Mouse (Mus musculus): ENCODE results near the gene Hist1h2bf. TPM values are rescaled to one million over a fixed set of nuclear protein-coding genes. Genes with fewer than 3 reads are reported as not detected.
A peak's percentile ranks its signal among the peaks of the same experiment; 100 is the strongest.
"Not testable (repeated sequence)": the region's sequence is repeated elsewhere in the genome, so short reads cannot be mapped to it uniquely, and the experiment has no call there.

Hist1h2bf gene
- polyA plus RNA-seq, 1 experiment from 2014 or later, result 3.4 TPM

DNA sequence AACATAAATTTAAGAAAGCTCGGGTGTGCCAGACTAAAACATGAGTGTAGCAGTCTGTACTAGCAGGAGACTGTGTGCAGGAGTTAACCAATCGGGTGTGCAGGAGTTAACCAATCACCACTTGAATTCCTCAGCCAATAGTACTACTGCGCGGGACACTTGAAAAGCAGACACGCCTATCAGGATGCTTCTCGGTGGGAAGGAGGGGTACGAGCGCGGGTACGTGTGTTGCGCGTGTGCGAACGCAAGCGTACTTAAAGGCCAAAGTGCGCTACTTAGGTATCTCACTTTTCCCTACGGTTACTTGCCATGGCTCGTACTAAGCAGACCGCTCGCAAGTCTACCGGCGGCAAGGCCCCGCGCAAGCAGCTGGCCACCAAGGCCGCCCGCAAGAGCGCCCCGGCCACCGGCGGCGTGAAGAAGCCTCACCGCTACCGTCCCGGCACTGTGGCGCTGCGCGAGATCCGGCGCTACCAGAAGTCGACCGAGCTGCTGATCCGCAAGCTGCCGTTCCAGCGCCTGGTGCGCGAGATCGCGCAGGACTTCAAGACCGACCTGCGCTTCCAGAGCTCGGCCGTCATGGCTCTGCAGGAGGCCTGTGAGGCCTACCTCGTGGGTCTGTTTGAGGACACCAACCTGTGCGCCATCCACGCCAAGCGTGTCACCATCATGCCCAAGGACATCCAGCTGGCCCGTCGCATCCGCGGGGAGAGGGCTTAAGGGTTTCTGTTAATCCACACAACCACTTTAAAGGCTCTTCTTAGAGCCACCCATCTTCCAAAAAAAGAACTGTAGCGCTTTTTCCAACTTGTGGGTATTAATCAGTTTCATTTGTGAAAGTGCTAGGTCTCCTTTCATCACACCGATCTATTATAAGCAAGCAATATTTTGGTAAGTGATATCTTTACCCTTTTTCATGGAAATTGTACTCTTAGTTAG, 38.6 kb downstream of the Hist1h2bf start, which contains the start of gene Hist1h3g:
Gene Hist1h3g, plus strand, starts transcription at position 286 of the 939 bp plus-strand sequence.
- Histone ChIP-seq H3K4me3 (peak within 1 kb of the TSS; percentile 46), H3K9ac (peak within 1 kb of the TSS; percentile 62), H3K4me2 (replicated peaks) (peak within 1 kb of the TSS; percentile 70), H3K27ac (peak within 1 kb of the TSS; percentile 64), H3K4me1 (peaks cover 22% of the 10 kb centered on the region)
- not testable (repeated sequence) for H3K27me3 ChIP-seq (replicated peaks); H3K36me3 ChIP-seq; H3K9me3 ChIP-seq
- under 1% methylated on average over 58 of the region's 62 CpGs for WGBS
- peak; percentile 86 for ATAC-seq (ENCODE audit: low FRiP score, low read depth)

DNA sequence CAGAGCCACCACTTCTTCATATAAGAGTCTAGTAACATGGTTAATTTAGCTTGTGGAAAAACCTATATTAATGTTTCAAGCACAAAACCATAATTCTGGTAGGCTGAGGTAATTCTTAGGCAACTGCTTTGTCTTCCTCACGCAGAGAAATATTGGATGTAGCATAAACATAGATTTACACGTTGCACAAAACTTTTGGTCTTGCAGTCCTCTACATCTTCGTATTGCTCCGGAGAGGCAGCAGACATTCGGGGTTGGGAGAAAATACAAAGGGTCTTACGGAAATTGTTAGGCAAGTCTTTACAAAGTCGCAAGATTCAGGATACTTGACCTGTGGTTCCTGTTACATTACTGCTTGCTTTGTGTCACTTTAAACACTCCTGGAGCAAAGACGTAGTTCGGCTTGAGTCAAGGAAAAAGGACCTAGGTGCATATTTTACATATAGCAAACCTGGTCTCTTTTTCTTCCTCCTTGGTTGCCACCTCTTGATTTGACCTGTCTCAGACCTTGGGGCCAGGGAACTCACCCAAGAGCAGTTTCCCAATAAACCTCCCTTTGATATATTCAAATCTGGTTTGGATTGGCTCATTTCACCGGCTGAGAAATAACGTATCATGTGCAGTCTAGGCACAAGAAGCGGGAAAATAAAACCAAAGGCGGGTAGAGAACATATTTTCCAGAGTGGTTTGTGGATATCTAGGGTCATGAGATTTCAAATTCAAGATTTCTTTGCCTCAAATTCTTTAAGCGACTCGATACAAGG, 39.4 kb downstream of the Hist1h2bf start:
- peaks cover 22% of the 10 kb centered on the region for H3K4me1 ChIP-seq
- H3K9ac ChIP-seq, result peak overlapping the region; percentile 57
- whole genome bisulfite sequencing, result under 1% methylated on average over 15 of the region's 15 CpGs
- H3K27ac ChIP-seq, result peak overlapping the region; percentile 64
- no peaks in the 10 kb centered on the region for H3K27me3 ChIP-seq (replicated peaks)
- H3K4me3 ChIP-seq, result peak overlapping the region; percentile 46
- H3K9me3 ChIP-seq, result no peaks in the 10 kb centered on the region
- peak overlapping the region; percentile 70 for H3K4me2 ChIP-seq (replicated peaks)
- no peaks in the 10 kb centered on the region for H3K36me3 ChIP-seq
- no peak for ATAC-seq (ENCODE audit: low FRiP score, low read depth)

DNA sequence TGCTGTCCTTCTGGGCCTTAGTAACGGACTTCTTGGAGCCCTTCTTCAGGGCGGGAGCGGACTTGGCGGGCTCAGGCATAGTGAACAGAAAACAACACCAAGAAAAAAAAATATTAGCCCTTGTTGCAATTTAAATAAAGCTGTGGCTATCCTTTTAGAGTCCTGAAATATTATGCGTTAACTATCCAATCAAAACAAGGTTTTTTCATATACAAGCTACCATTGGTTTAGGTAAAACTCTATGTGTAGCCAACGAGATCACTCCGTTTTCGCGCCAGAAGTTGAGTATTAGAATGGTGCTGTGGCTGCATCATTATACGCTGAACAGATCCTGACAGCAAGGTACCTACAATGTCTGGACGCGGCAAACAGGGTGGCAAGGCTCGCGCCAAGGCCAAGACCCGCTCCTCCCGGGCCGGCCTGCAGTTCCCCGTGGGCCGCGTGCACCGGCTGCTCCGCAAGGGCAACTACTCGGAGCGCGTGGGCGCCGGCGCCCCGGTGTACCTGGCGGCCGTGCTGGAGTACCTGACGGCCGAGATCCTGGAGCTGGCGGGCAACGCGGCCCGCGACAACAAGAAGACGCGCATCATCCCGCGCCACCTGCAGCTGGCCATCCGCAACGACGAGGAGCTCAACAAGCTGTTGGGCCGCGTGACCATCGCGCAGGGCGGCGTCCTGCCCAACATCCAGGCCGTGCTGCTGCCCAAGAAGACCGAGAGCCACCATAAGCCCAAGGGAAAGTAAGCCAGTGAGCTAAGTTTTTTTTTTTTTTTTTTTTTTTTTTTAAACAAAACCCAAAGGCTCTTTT, 40.2 kb downstream of the Hist1h2bf start, which contains the start of gene Hist1h2af:
Gene Hist1h2af, plus strand, starts transcription at position 347 of the 808 bp plus-strand sequence.
- peaks cover 22% of the 10 kb centered on the region for H3K4me1 ChIP-seq
- H3K27ac ChIP-seq, result peak within 1 kb of the TSS; percentile 66
- H3K4me2 ChIP-seq (replicated peaks), result peak within 1 kb of the TSS; percentile 70
- not testable (repeated sequence) for H3K27me3 ChIP-seq (replicated peaks); H3K36me3 ChIP-seq; H3K9me3 ChIP-seq
- WGBS, result under 1% methylated on average over 26 of the region's 53 CpGs
- H3K9ac ChIP-seq, result peak within 1 kb of the TSS; percentile 57
- peak; percentile 30 for ATAC-seq (ENCODE audit: low FRiP score, low read depth)
- peak within 1 kb of the TSS; percentile 46 for H3K4me3 ChIP-seq

DNA sequence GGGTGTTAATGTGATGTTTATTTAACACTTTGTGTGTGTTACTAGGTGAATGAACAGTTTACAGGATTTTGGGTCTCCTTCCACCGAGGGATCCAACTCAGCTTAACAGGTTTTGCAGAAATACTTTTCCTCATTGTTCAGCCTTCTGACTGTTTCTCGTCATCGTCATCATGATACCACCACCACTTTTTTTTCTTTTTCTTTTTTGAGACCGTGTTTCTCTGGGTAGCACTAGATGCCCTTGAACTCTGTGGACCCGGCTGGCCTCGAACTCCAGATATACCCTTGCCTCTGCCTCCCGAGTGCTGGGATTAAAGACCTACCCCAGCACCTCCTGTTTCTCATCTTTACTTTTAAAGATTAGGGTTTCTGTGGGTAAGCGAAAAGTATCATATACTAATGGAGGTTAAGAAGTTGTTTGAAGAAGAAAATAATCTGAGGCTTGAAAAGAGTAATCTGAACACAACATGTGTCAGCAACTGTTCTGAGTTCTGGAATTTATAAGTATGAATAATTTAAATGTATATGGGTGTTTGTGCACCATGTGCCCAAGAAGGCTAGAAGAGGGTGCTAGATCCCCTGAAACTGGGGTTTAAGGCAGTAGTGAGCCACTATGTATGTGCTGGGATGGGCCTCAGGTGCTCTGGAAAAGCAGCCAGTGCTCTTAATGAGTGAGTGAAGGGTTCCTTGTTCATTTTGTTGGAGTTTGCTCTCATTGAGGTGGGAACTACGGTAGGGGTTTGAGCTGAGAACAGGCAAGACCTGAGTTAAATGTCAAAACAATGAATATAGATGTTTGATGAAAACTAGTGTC, 41.5 kb downstream of the Hist1h2bf start:
- no peaks in the 10 kb centered on the region for H3K27me3 ChIP-seq (replicated peaks)
- H3K4me1 ChIP-seq, result peaks cover 22% of the 10 kb centered on the region
- no peaks in the 10 kb centered on the region for H3K36me3 ChIP-seq
- peak overlapping the region; percentile 52 for H3K4me3 ChIP-seq
- peak overlapping the region; percentile 70 for H3K4me2 ChIP-seq (replicated peaks)
- 22% methylated on average over 9 of the region's 9 CpGs for WGBS
- peak overlapping the region; percentile 73 for H3K9ac ChIP-seq
- ATAC-seq (ENCODE audit: low FRiP score, low read depth), result no peak
- peak overlapping the region; percentile 89; the same call in 1 of the 2 replicates for H3K27ac ChIP-seq
- no peaks in the 10 kb centered on the region for H3K9me3 ChIP-seq

DNA sequence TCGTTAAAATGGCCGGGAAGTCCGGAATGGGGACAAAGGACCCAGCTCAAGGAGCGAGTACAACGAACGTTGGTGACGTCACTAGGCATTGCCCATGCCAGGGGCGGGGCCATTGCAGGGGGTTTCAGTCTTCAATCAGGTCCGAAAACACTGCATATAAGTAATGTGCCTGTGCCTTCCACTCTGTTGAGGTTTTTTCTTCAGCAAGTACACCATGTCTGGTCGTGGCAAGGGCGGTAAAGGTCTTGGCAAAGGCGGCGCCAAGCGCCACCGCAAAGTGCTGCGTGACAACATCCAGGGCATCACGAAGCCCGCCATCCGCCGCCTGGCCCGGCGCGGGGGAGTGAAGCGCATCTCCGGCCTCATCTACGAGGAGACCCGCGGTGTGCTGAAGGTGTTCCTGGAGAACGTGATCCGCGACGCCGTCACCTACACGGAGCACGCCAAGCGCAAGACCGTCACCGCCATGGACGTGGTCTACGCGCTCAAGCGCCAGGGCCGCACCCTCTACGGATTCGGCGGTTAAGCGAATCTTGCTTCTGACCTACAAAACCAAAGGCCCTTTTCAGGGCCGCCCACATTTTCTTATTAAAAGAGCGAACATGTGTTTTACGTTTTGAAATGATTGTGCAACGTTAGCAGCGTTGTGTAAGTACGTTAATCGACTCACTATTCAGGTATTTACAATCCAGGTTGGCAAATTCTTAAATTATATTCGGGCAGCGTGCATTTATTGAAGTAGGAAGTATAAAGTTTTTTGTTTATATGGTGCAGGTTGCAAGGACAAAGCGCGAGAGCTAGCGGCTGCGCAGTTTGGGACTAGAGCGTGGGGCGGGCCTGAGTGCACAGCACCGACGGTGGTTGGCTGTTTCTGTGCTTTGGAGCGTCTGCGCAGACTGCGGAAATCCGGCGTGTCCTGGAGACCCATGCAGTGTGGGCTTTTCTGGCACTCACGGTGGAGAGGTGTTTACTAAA, 42.8 kb downstream of the Hist1h2bf start, which contains the start of gene Hist1h4h:
Gene Hist1h4h, plus strand, starts transcription at position 150 of the 975 bp plus-strand sequence.
- H3K4me3 ChIP-seq, result peak within 1 kb of the TSS; percentile 52
- WGBS, result under 1% methylated on average over 60 of the region's 70 CpGs
- H3K9ac ChIP-seq, result peak within 1 kb of the TSS; percentile 73
- ATAC-seq (ENCODE audit: low FRiP score, low read depth), result peak; percentile 87
- no peaks in the 10 kb centered on the region for H3K27me3 ChIP-seq (replicated peaks)
- H3K4me2 ChIP-seq (replicated peaks), result peak within 1 kb of the TSS; percentile 70
- no peaks in the 10 kb centered on the region for H3K36me3 ChIP-seq
- H3K9me3 ChIP-seq, result no peaks in the 10 kb centered on the region
- H3K27ac ChIP-seq, result peak within 1 kb of the TSS; percentile 89
- peaks cover 18% of the 10 kb centered on the region for H3K4me1 ChIP-seq

DNA sequence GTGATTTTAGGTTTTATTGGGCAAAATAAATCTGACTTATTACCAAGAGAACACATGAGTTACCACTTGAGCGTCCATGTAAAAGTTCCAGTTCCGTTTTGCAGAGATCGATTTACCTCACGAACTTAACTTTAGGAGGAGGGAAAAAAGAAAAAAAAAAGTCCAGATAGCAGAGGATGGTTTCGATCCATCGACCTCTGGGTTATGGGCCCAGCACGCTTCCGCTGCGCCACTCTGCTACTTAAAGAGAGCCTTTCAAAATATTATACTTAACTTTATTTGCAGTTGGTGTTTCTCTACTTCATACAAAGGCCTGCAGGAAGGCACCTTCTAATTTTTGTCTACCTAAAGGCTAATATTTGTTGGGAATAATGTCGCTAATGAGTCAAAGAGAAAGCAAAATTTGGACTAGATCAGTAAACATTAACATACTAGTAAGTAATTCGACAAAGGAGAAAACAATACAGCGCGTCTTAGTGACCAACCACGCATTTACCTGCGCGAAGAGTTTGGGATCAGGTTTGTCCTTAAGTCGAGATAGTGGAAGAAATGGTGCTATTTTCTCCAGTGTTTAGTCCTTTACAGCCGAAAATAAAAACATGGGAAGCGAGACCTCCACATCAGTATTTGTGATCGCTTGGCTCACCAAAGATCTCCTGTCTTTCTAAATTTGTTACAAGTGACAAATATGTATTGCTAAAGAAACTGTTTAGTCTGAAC, 43.7 kb downstream of the Hist1h2bf start:
- under 1% methylated on average over 20 of the region's 20 CpGs for WGBS
- Histone ChIP-seq H3K4me1 (peaks cover 16% of the 10 kb centered on the region), H3K4me3 (peak overlapping the region; percentile 52), H3K36me3 (no peaks in the 10 kb centered on the region), H3K9me3 (no peaks in the 10 kb centered on the region), H3K4me2 (replicated peaks) (peak overlapping the region; percentile 70), H3K27ac (peak overlapping the region; percentile 89), H3K27me3 (replicated peaks) (no peaks in the 10 kb centered on the region), H3K9ac (peak overlapping the region; percentile 73)
- no peak for ATAC-seq (ENCODE audit: low FRiP score, low read depth)

DNA sequence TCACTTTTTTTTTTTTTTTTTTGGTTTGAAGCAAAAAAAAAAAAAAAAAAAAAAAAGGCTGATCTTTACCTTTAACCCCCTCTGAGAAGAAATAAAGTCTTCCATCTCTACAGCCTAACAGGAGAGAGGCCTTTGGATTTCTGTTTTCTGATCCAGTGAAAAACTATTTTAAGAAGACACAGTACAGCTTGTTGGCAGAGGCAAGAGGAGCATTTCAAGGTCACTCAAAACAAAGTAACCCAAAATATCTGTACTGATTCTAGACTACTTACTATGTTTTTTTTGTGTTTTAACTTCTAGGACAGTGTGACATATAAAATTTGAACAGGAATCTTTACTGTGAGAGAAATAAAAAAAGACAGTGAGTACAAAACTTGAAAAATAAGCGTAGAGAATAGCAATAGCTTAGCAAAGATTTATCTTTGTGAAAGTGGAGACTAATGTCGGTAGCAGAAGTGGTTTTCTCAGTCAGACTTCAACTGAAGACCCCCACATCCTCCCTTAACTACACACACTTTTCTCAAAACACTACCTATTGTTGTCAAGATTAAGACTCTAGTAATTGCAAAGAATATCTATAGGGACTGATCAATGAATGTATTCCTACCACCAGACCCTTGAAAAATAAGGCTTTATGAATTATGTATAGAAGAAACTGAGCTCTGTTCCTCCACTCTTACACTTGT, 44.4 kb downstream of the Hist1h2bf start:
- WGBS, result 30% methylated on average over 2 of the region's 2 CpGs
- H3K27ac ChIP-seq, result no peak overlapping the region

DNA sequence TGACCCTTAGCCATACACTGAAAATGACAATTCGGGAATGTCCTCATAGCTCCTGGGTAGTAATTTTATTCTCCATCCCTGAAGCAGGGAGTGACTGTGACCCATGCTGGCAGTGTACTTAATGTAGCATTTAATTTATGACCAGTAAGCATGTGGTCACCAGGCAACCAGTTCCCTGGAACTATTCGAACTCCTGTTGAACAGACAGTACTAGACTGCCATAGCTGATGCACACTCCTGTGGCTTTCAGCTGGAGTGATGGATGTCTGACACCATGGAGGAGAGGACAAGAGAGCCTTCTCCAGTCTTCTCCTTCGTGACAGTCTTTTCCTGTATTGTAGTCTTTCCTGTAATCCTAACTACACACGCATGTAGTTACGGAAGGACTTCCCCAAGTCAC, 45.0 kb downstream of the Hist1h2bf start:
- no peak for ATAC-seq (ENCODE audit: low FRiP score, low read depth)
- H3K27ac ChIP-seq, result no peak overlapping the region; the same call in 1 of the 2 replicates
- WGBS, result 41% methylated on average over 5 of the region's 5 CpGs
- H3K36me3 ChIP-seq, result no peaks in the 10 kb centered on the region
- peak overlapping the region; percentile 42 for H3K4me2 ChIP-seq (replicated peaks)
- no peaks in the 10 kb centered on the region for H3K27me3 ChIP-seq (replicated peaks)
- no peaks in the 10 kb centered on the region for H3K9me3 ChIP-seq
- H3K4me1 ChIP-seq, result peaks cover 15% of the 10 kb centered on the region
- H3K9ac ChIP-seq, result no peak overlapping the region
- no peak overlapping the region for H3K4me3 ChIP-seq

More for the DNA sequence above, 44.4 kb downstream of the Hist1h2bf start:
- Histone ChIP-seq H3K27me3 (replicated peaks) (no peaks in the 10 kb centered on the region), H3K4me1 (peaks cover 17% of the 10 kb centered on the region), H3K36me3 (no peaks in the 10 kb centered on the region), H3K9ac (peak overlapping the region; percentile 73; the same call in 1 of the 2 replicates), H3K4me2 (replicated peaks) (peak overlapping the region; percentile 70), H3K4me3 (peak overlapping the region; percentile 52), H3K9me3 (no peaks in the 10 kb centered on the region)
- ATAC-seq (ENCODE audit: low FRiP score, low read depth), result no peak

DNA sequence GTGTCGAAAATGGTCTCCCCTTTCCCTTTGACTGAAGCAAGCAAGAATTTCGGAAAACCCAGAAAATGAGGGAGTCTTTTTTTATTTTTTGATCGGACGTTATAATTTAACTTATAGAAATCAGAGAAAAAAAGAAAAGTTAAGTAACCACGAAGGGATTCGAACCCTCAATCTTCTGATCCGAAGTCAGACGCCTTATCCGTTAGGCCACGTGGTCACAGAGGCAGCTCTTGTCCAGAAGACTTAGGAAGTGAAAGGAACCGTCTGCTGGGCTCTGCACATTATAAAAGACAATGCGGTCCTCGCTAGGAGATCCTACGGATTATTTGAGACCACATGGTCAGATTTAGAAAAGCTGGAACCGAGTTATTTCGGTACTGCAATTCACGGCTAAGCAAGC, 47.7 kb downstream of the Hist1h2bf start:
- ATAC-seq (ENCODE audit: low FRiP score, low read depth), result no peak
- peaks cover 5% of the 10 kb centered on the region; the same call in 1 of the 2 replicates for H3K4me1 ChIP-seq
- peak overlapping the region; percentile 54 for H3K4me2 ChIP-seq (replicated peaks)
- peak overlapping the region; percentile 2; the same call in 1 of the 2 replicates for H3K27ac ChIP-seq
- peak overlapping the region; percentile 48 for H3K9ac ChIP-seq
- no peaks in the 10 kb centered on the region for H3K9me3 ChIP-seq
- no peaks in the 10 kb centered on the region for H3K36me3 ChIP-seq
- under 1% methylated on average over 17 of the region's 17 CpGs for WGBS
- peak overlapping the region; percentile 29 for H3K4me3 ChIP-seq
- H3K27me3 ChIP-seq (replicated peaks), result no peaks in the 10 kb centered on the region
